Mouse (Mus musculus) stomach, embryonic 15.5 days (tissue): ENCODE results near the gene Ubr3. TPM values are rescaled to one million over a fixed set of nuclear protein-coding genes. Genes with fewer than 3 reads are reported as not detected.

Experiments used
- ATAC-seq: fragments of 200-750 bp; cut with Nextera tagmentation; 2 replicates; pipeline ENCODE4 v1.8.0; 2017; ENCODE audit warnings: low read depth, moderate number of reproducible peaks, moderate TSS enrichment; ENCODE audit not compliant: insufficient read depth, low FRiP score
- H3K27ac ChIP-seq: fragments of 300-500 bp; sonication (generic); 2 replicates; pipeline ENCODE4 v1.5.1; 2015; ENCODE audit warnings: mild to moderate bottlenecking, inconsistent platforms
- H3K27me3 ChIP-seq: fragments of 300-500 bp; sonication (generic); replicated peaks from 2 replicates; pipeline ENCODE4 v1.6.1; 2015; ENCODE audit warnings: inconsistent platforms
- H3K36me3 ChIP-seq: fragments of 300-500 bp; sonication (generic); 2 replicates; pipeline ENCODE4 v1.6.1; 2015; ENCODE audit warnings: inconsistent platforms
- H3K4me1 ChIP-seq: fragments of 300-500 bp; sonication (generic); 2 replicates; pipeline ENCODE4 v1.6.1; 2015; ENCODE audit warnings: inconsistent platforms
- H3K4me2 ChIP-seq: fragments of 300-500 bp; sonication (generic); 2 replicates; pipeline ENCODE4 v1.6.1; 2015; ENCODE audit warnings: mild to moderate bottlenecking, inconsistent platforms
- H3K4me3 ChIP-seq: fragments of 300-500 bp; sonication (generic); replicated peaks from 2 replicates; pipeline ENCODE4 v1.5.1; 2015; ENCODE audit warnings: inconsistent platforms
- H3K9ac ChIP-seq: fragments of 300-500 bp; sonication (generic); 2 replicates; pipeline ENCODE4 v1.6.1; 2015; ENCODE audit warnings: inconsistent platforms
- H3K9me3 ChIP-seq: fragments of 300-500 bp; sonication (generic); 2 replicates; pipeline ENCODE4 v1.6.1; 2016; ENCODE audit warnings: inconsistent platforms
- WGBS: fragments of 180-500 bp; shearing (Covaris S2); methylation state at CpG from one replicate; pipeline ENCODE4 v1.1.7; 2015; 5-methylcytosine and 5-hydroxymethylcytosine counted together
- polyA plus RNA-seq: library from polyadenylated mRNA; unstranded; fragments of >200 nt; fragmentation: Nextera tagmentation; extraction: Ambion mirVana; gene quantifications from 2 replicates; pipeline ENCODE4 v1.2.1, GENCODE M21; 2015

Gene Ubr3
- polyA plus RNA-seq, 1 experiment from 2014 or later, result 13.3 TPM

GRCm38 (mm10) chr2:70037221-70037620 is 140.2 kb downstream of the Ubr3 start:
- Histone ChIP-seq H3K9me3 (no peaks in the 10 kb centered on the region), H3K27ac (no peak overlapping the region), H3K9ac (no peak overlapping the region), H3K27me3 (no peaks in the 10 kb centered on the region), H3K36me3 (no peaks in the 10 kb centered on the region), H3K4me1 (no peaks in the 10 kb centered on the region), H3K4me2 (no peak overlapping the region), H3K4me3 (no peak overlapping the region)
- ATAC-seq, result no peak
- 74% methylated on average over 8 of the region's 8 CpGs for WGBS

DNA sequence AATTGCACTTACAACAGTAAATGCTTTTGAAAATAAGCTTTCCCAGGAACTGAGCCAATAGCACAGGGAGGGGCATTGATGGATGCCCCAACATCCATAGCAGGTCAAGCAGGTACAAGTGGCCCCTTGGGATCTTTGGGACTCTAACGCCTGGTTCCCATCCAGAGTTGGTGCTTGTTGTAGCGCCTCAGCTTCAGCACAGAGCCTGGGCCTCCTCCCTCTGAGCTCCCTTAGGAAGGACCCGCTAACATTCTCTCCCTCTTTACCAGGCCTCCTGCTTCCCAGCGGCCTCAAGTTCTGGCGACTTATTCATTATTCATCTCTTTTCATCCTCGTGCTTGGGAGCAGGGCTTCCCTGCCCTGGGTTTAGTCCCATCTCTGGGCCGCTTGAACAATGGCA is 141.7 kb downstream of the Ubr3 start, which contains the start of gene Myo3b:
Gene Myo3b (plus strand): TSS at position 375 of the 400 bp plus-strand sequence.
- no peaks in the 10 kb centered on the region for H3K9me3 ChIP-seq
- no peak within 1 kb of the TSS for H3K9ac ChIP-seq
- no peak for ATAC-seq
- no peak within 1 kb of the TSS for H3K4me2 ChIP-seq
- WGBS, result 32% methylated on average over 7 of the region's 7 CpGs
- no peak within 1 kb of the TSS for H3K27ac ChIP-seq
- H3K27me3 ChIP-seq, result no peaks in the 10 kb centered on the region
- no peak within 1 kb of the TSS for H3K4me3 ChIP-seq
- H3K36me3 ChIP-seq, result no peaks in the 10 kb centered on the region
- H3K4me1 ChIP-seq, result no peaks in the 10 kb centered on the region

- 62% methylated on average over 6 of the region's 6 CpGs for WGBS
- no peaks in the 10 kb centered on the region for H3K36me3 ChIP-seq
- no peaks in the 10 kb centered on the region for H3K4me1 ChIP-seq
- ATAC-seq, result no peak
- H3K4me2 ChIP-seq, result no peak overlapping the region
- no peak overlapping the region for H3K9ac ChIP-seq
- no peak overlapping the region for H3K27ac ChIP-seq
- no peaks in the 10 kb centered on the region for H3K27me3 ChIP-seq
- H3K9me3 ChIP-seq, result no peaks in the 10 kb centered on the region
- no peak overlapping the region for H3K4me3 ChIP-seq
These were observed 147.4 kb downstream of the Ubr3 start for GRCm38 (mm10) chr2:70044466-70044865.

- H3K9ac ChIP-seq, result no peak overlapping the region
- no peak overlapping the region for H3K4me2 ChIP-seq
- H3K36me3 ChIP-seq, result no peaks in the 10 kb centered on the region
- 79% methylated on average over 11 of the region's 11 CpGs for WGBS
- no peak for ATAC-seq
- H3K4me3 ChIP-seq, result no peak overlapping the region
- H3K27ac ChIP-seq, result no peak overlapping the region
- H3K27me3 ChIP-seq, result no peaks in the 10 kb centered on the region
- no peaks in the 10 kb centered on the region for H3K4me1 ChIP-seq
- H3K9me3 ChIP-seq, result no peaks in the 10 kb centered on the region
These were observed 150.8 kb downstream of the Ubr3 start for GRCm38 (mm10) chr2:70047868-70048267.

- no peak for ATAC-seq
- Histone ChIP-seq H3K4me2 (no peak overlapping the region), H3K9ac (no peak overlapping the region), H3K36me3 (no peaks in the 10 kb centered on the region), H3K27ac (no peak overlapping the region), H3K27me3 (no peaks in the 10 kb centered on the region), H3K4me3 (no peak overlapping the region), H3K4me1 (no peaks in the 10 kb centered on the region), H3K9me3 (no peaks in the 10 kb centered on the region)
- 81% methylated on average over 9 of the region's 9 CpGs for WGBS
These were observed 156.8 kb downstream of the Ubr3 start for GRCm38 (mm10) chr2:70053803-70054202.

DNA sequence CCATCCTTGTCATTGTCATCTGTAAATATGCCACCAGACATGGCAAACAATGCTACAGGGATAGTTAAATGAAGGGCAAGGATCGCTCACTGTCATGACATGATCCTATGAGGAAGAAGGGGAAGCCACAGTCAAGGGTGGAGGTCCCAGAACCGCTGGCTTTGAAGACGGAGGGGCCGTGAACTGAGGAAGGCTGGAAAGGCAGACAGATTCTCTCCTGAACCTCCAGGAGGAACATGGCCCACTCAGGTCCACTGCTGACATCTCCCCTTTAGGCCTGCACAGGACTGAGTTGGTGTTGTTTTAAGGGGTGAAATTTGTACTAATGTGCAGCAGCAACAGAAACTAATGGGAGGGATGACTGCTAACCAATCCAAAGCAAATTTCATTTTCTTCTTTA is 161.2 kb downstream of the Ubr3 start:
- Histone ChIP-seq H3K27me3 (no peaks in the 10 kb centered on the region), H3K4me3 (no peak overlapping the region), H3K27ac (no peak overlapping the region), H3K36me3 (no peaks in the 10 kb centered on the region), H3K4me1 (no peaks in the 10 kb centered on the region), H3K4me2 (no peak overlapping the region), H3K9ac (no peak overlapping the region), H3K9me3 (no peaks in the 10 kb centered on the region)
- no peak for ATAC-seq
- WGBS, result 91% methylated on average over 4 of the region's 4 CpGs

DNA sequence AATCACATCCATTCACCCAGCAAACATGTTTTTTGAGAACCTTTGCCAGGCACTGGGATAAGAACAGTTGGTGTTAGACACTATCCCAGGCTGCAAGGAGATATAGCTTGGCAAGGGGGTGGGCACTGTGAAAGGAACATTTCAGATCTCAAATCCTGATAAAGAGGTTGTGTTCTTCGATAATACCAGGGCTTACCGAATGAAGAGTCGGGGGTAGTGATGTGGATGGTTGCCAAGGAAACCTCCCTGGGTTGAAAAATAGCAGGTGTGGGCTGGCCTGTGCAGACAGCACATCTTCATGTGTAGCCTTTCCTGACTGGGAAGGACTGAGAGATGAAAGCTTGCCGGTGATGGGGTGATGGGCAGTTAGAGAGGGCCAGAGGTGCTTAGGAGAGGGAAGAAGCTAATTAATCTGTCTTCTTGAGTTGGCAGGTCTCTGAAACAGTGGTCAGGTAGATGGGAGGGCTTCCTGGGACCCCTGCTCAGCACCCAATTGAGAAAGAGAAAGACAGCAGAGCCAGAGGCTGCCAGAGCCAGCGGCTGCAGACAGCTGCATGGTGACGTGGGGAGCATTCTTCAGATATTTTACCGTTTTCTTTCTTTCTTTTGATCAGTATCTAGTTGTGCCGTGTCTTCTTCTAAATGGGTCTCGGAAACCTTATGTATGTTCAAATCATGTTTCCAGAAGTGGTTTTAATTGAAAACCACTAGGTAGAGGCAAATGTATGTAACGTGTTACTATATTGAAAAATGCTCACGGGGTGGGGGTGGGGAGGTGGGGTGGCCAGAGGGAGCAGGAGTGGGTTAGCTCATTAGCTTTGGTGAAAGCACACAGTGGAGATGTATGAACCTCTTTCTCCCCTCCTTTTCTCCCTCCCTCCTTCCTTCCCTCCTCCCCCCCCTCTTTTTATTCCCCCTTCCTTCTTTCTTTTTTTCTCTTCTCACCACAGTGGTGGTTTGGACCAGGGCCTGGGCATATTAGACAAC is 163.6 kb downstream of the Ubr3 start:
- H3K4me3 ChIP-seq, result no peak overlapping the region
- H3K27ac ChIP-seq, result no peak overlapping the region
- no peaks in the 10 kb centered on the region for H3K36me3 ChIP-seq
- no peak for ATAC-seq
- 45% methylated on average over 11 of the region's 11 CpGs for WGBS
- no peaks in the 10 kb centered on the region for H3K4me1 ChIP-seq
- H3K27me3 ChIP-seq, result no peaks in the 10 kb centered on the region
- H3K9ac ChIP-seq, result no peak overlapping the region
- no peaks in the 10 kb centered on the region for H3K9me3 ChIP-seq
- no peak overlapping the region for H3K4me2 ChIP-seq

GRCm38 (mm10) chr2:70065116-70065515 is 168.1 kb downstream of the Ubr3 start:
- Histone ChIP-seq H3K9ac (no peak overlapping the region), H3K27ac (no peak overlapping the region), H3K36me3 (no peaks in the 10 kb centered on the region), H3K9me3 (no peaks in the 10 kb centered on the region), H3K4me3 (no peak overlapping the region), H3K27me3 (no peaks in the 10 kb centered on the region), H3K4me1 (no peaks in the 10 kb centered on the region), H3K4me2 (no peak overlapping the region)
- WGBS, result 81% methylated on average over 6 of the region's 6 CpGs
- no peak for ATAC-seq

GRCm38 (mm10) chr2:70065729-70066300 is 168.8 kb downstream of the Ubr3 start:
- Histone ChIP-seq H3K4me3 (no peak overlapping the region), H3K27ac (no peak overlapping the region), H3K4me2 (no peak overlapping the region), H3K4me1 (no peaks in the 10 kb centered on the region), H3K27me3 (no peaks in the 10 kb centered on the region), H3K9ac (no peak overlapping the region), H3K36me3 (no peaks in the 10 kb centered on the region), H3K9me3 (no peaks in the 10 kb centered on the region)
- ATAC-seq, result no peak
- WGBS, result 55% methylated on average over 7 of the region's 7 CpGs

DNA sequence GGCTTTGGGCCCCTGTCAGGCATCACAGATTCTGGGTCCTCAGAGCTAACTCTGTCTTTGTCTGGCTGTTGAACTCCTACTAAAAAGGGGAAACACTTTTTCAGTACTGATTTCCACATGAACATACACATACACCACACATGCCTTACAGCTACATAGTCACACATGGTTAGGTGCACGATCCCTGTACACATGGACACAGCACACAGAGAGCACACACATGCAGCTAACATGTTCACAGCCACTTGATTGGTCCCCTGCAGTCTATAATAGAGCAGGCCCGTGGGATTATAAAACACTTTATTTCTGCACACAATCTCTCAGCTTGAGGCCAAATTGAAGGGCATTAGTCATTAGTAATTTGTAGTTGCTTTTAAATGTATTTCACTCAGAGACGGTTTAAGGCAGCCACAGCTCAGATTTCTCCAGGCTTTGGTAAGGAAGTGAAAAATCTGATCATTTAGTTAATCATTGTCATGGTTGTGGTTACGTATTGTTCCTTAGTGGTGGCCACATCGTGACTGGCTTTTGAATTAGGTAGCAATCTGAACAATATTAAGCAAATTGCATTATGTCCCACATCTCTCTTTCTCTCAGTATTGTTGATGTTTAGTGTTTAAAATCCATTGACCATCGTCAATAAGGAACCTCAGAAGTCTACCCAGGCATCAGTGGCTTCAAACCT is 169.4 kb downstream of the Ubr3 start:
- no peak for ATAC-seq
- H3K4me2 ChIP-seq, result no peak overlapping the region
- H3K36me3 ChIP-seq, result no peaks in the 10 kb centered on the region
- no peak overlapping the region for H3K9ac ChIP-seq
- no peaks in the 10 kb centered on the region for H3K9me3 ChIP-seq
- no peaks in the 10 kb centered on the region for H3K4me1 ChIP-seq
- 58% methylated on average over 6 of the region's 6 CpGs for WGBS
- no peak overlapping the region for H3K4me3 ChIP-seq
- no peaks in the 10 kb centered on the region for H3K27me3 ChIP-seq
- H3K27ac ChIP-seq, result no peak overlapping the region

- no peaks in the 10 kb centered on the region for H3K27me3 ChIP-seq
- no peaks in the 10 kb centered on the region for H3K36me3 ChIP-seq
- peak overlapping the region; percentile 2; the same call in 1 of the 2 replicates for H3K27ac ChIP-seq
- H3K4me1 ChIP-seq, result no peaks in the 10 kb centered on the region
- no peak overlapping the region for H3K4me3 ChIP-seq
- ATAC-seq, result peak; percentile 68; the same call in 1 of the 2 replicates
- no peaks in the 10 kb centered on the region for H3K9me3 ChIP-seq
- no peak overlapping the region for H3K4me2 ChIP-seq
- no peak overlapping the region for H3K9ac ChIP-seq
- 63% methylated on average over 5 of the region's 5 CpGs for WGBS
These were observed 172.8 kb downstream of the Ubr3 start for GRCm38 (mm10) chr2:70069861-70070260.
